Mouse (Mus musculus) left cerebral cortex, adult 18-20 months (tissue): ENCODE data around the gene Rngtt. TPM values are rescaled to one million over a fixed set of nuclear protein-coding genes. Genes with fewer than 3 reads are reported as not detected.

ENCODE experiments used
- DNase-seq, 2 experiments: peaks; one replicate each; pipeline ENCODE4 v3.0.0; 2021 to 2022; ENCODE audit warnings: low spot score in 2 of 2, mixed read lengths in 1 of 2
- microRNA-seq, 2 experiments: library from miRNA; unstranded; fragments of <30 nt; microRNA quantifications; one replicate each; pipeline ENCODE4 v1.2.0; 2021
- total RNA-seq, 2 experiments: library from RNA; stranded (reverse); gene quantifications; 2 replicates each; pipeline ENCODE4 v1.2.3; 2021

Gene Rngtt
- total RNA-seq, 2 experiments from 2014 or later, result 23.2 to 26.2 TPM

GRCm38 (mm10) chr4:33510544-33510943 is 200.4 kb downstream of the Rngtt start:
- no peak for DNase-seq

- no peak for DNase-seq
Observed at GRCm38 (mm10) chr4:33513421-33513820, 203.3 kb downstream of the Rngtt start.

GRCm38 (mm10) chr4:33514108-33515000 is 204.2 kb downstream of the Rngtt start:
- no peak for DNase-seq

- no peak for DNase-seq
Observed at GRCm38 (mm10) chr4:33520196-33520595, 210.1 kb downstream of the Rngtt start.

GRCm38 (mm10) chr4:33520938-33521337 is 210.8 kb downstream of the Rngtt start:
- peak in 1 of 2 experiments; percentile 53 for DNase-seq

- DNase-seq, result no peak
Observed at GRCm38 (mm10) chr4:33523774-33524173, 213.7 kb downstream of the Rngtt start.

GRCm38 (mm10) chr4:33524481-33525141 is 214.5 kb downstream of the Rngtt start:
- DNase-seq, result peak; percentile 45 to 46

- DNase-seq, result no peak
Observed at GRCm38 (mm10) chr4:33525272-33525671, 215.2 kb downstream of the Rngtt start.

- no peak for DNase-seq
Observed at GRCm38 (mm10) chr4:33526092-33526491, 216.0 kb downstream of the Rngtt start.

- peak; percentile 41 to 59 for DNase-seq
Observed at GRCm38 (mm10) chr4:33526675-33527074, 216.6 kb downstream of the Rngtt start.

GRCm38 (mm10) chr4:33532596-33532995 is 222.5 kb downstream of the Rngtt start:
- DNase-seq, result no peak

- DNase-seq, result no peak
Observed at GRCm38 (mm10) chr4:33544755-33545576, 234.9 kb downstream of the Rngtt start.

- DNase-seq, result no peak
Observed at GRCm38 (mm10) chr4:33545577-33545879, 235.4 kb downstream of the Rngtt start.

GRCm38 (mm10) chr4:33546278-33546677 is 236.2 kb downstream of the Rngtt start:
- DNase-seq, result no peak

- DNase-seq, result no peak
Observed at GRCm38 (mm10) chr4:33547315-33547929, 237.3 kb downstream of the Rngtt start.

- no peak for DNase-seq
Observed at GRCm38 (mm10) chr4:33549606-33550005, 239.5 kb downstream of the Rngtt start.

Small RNAs within 50 kb of the gene (microRNA-seq; reads per million reads assigned to microRNA genes)
- 0 reads per million in 2 experiments for gene Mir8118

Other genes starting within 250 kb of the Rngtt start
- gene Gabrr2, start 247.3 kb upstream of the Rngtt start, total RNA-seq, result under 1 TPM; 0.40 to 0.53 TPM
- gene Gabrr1, start 177.8 kb upstream of the Rngtt start, total RNA-seq, result under 1 TPM in 1 of 2 experiments, not detected in 1; 0.14 TPM
- gene Pm20d2, start 120.6 kb upstream of the Rngtt start, total RNA-seq, result 1 to 10 TPM; 5.5 to 6.0 TPM
- gene Srsf12, start 101.3 kb upstream of the Rngtt start, total RNA-seq, result 10 to 100 TPM; 22.8 to 24.9 TPM
- gene Pnrc1, start 20.1 kb upstream of the Rngtt start, total RNA-seq, result 100 to 1,000 TPM; 144 to 173 TPM